Mouse (Mus musculus): ENCODE results near the gene Rad23a. TPM values are rescaled to one million over a fixed set of nuclear protein-coding genes. Genes with fewer than 3 reads are reported as not detected.

Rad23a gene
- total and polyA plus RNA-seq, 3 experiments, result 62.6 to 155 TPM; not detected in 1

DNA sequence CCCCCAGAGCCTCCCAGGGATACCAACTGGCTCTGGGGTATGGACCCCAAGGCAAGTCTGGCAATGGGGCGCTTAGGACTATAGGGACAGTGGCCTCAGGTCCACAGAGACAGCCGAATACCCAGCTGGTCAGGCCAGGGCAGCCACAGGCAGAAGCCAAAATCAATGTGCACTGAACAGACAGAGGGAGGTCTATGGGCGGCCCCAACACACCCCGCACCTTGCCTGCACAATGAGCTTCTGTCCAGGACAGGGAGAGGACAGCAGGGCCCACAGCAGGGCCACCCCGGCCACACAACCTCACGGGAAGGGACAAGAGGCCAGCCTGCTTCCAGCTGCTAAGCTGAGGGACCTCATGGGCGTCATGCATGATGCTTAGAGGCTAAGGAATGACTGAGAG, 46.0 kb downstream of the Rad23a start:
- TF ChIP-seq POLR2AphosphoS5 (IDR thresholded peaks at IDR 0.05; ENCODE audit: borderline replicate concordance, low read depth, low read length), result no peak
- no peak for TF ChIP-seq MAFK (IDR thresholded peaks at IDR 0.05; ENCODE audit: borderline replicate concordance, low read depth, low read length)
- no peak for TF ChIP-seq SMC3 (IDR thresholded peaks at IDR 0.05; ENCODE audit: low read depth, low read length)
- TF ChIP-seq ZNF384 (IDR thresholded peaks at IDR 0.05; ENCODE audit: low read depth, low read length), result no peak
- no peak for TF ChIP-seq GABPA (IDR thresholded peaks at IDR 0.05; ENCODE audit: low read depth, low read length)
- no peak for TF ChIP-seq MYC (IDR thresholded peaks at IDR 0.05; ENCODE audit: low read depth, low read length)
- no peak for TF ChIP-seq GATA1 (IDR thresholded peaks at IDR 0.05; ENCODE audit: low read depth, low read length)
- no peak for TF ChIP-seq ZKSCAN1 (IDR thresholded peaks at IDR 0.05; ENCODE audit: low read depth, low read length)
- TF ChIP-seq HCFC1 (IDR thresholded peaks at IDR 0.05; ENCODE audit: low read depth, low read length), result no peak
- no peak for TF ChIP-seq POLR2A (IDR thresholded peaks at IDR 0.05; ENCODE audit: control insufficient read depth in 1 of 2, insufficient read depth in 1 of 2, low read depth in 1 of 2, low read length in 2 of 2, poor library complexity in 1 of 2)
- TF ChIP-seq RCOR1 (IDR thresholded peaks at IDR 0.05; ENCODE audit: low read depth, low read length), result no peak
- no peak for TF ChIP-seq POLR2AphosphoS2 (IDR thresholded peaks at IDR 0.05; ENCODE audit: low read length)
- no peak for TF ChIP-seq E2F4 (IDR thresholded peaks at IDR 0.05; ENCODE audit: borderline replicate concordance, low read depth, low read length)
- TF ChIP-seq TBP (IDR thresholded peaks at IDR 0.05; ENCODE audit: low read depth, low read length), result no peak
- TF ChIP-seq ELF1 (IDR thresholded peaks at IDR 0.05; ENCODE audit: low read depth, low read length), result no peak
- no peak for TF ChIP-seq MYB (IDR thresholded peaks at IDR 0.05; ENCODE audit: low read depth, low read length)
- TF ChIP-seq USF2 (IDR thresholded peaks at IDR 0.05; ENCODE audit: borderline replicate concordance in 1 of 2, insufficient read depth in 1 of 2, low read depth in 1 of 2, low read length in 2 of 2), result no peak
- TF ChIP-seq NELFE (IDR thresholded peaks at IDR 0.05; ENCODE audit: low read depth, low read length), result no peak
- no peak for TF ChIP-seq TCF12 (IDR thresholded peaks at IDR 0.05; ENCODE audit: low read depth, low read length)
- TF ChIP-seq ZMIZ1 (IDR thresholded peaks at IDR 0.05; ENCODE audit: low read depth, low read length), result no peak
- Histone ChIP-seq H3K9me3 (replicated peaks; ENCODE audit: insufficient read depth, low read length) (no peaks in the 10 kb centered on the region), H3K4me3 (ENCODE audit: control insufficient read depth in 1 of 2, insufficient read depth in 1 of 2, low read depth in 2 of 2, low read length in 2 of 2) (no peak overlapping the region), H3K36me3 (ENCODE audit: control insufficient read depth in 1 of 2, insufficient read depth in 2 of 2, low read length in 2 of 2) (no peaks in the 10 kb centered on the region; a peak in 1 of 4 replicates), H3K27me3 (ENCODE audit: control insufficient read depth in 1 of 2, insufficient read depth in 2 of 2, low read length in 2 of 2) (no peaks in the 10 kb centered on the region), H3K79me2 (ENCODE audit: control insufficient read depth, insufficient read depth, low read length, poor library complexity) (peaks cover 56% of the 10 kb centered on the region), H3K27ac (ENCODE audit: control insufficient read depth, low read depth, low read length) (no peak overlapping the region), H3K4me1 (ENCODE audit: control insufficient read depth in 1 of 2, insufficient read depth in 2 of 2, low read length in 2 of 2) (peaks cover 0 to 7% of the 10 kb centered on the region in 2 experiments; a peak in 2 of 4 replicates), H3K9ac (ENCODE audit: control insufficient read depth, low read depth, low read length, poor library complexity, severe bottlenecking) (no peak overlapping the region)
- DNase-seq (ENCODE audit: low read depth, low spot score), result no peak

DNA sequence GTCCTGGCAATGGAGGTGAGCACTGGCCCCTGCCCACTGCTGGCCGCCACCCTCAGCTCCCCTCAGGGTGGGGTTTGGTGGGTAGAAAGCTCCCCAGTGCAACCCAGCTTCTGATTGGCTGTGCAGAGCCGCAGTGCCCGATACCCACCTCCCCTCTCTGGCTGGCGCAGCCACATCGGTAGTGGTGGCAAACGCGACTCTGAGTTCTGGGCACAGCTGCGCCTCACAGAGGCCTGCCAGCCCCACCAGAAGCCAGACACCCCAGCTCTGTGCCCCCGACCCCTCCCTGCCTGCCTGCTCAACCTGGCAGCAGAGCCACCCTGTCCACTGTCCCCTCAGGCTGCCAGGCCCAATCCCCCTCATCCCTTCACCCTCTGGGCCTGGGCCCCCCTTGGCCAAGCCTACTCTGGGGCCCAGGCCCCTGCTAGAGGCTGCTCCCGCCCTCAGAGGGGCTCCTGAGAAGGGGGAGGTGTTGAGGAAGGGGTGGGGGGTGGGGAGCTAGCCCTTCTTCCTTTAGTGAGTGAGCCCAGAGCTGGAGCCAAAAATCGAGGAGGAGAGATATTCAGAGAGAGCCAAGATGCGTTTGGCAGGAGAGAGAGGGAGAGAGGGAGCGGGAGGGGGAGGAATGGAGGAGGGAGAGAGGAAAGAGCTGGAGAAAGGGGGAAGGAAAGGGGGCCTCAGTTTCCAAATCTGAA, 46.5 kb downstream of the Rad23a start:
- no peaks in the 10 kb centered on the region for H3K9me3 ChIP-seq (replicated peaks; ENCODE audit: insufficient read depth, low read length)
- H3K4me1 ChIP-seq (ENCODE audit: control insufficient read depth in 1 of 2, insufficient read depth in 2 of 2, low read length in 2 of 2), result peaks cover 0 to 7% of the 10 kb centered on the region in 2 experiments; a peak in 2 of 4 replicates
- H3K9ac ChIP-seq (ENCODE audit: control insufficient read depth, low read depth, low read length, poor library complexity, severe bottlenecking), result no peak overlapping the region
- H3K27ac ChIP-seq (ENCODE audit: control insufficient read depth, low read depth, low read length), result no peak overlapping the region
- TF ChIP-seq ZNF384 (IDR thresholded peaks at IDR 0.05; ENCODE audit: low read depth, low read length) (no peak), MAZ (IDR thresholded peaks at IDR 0.05; ENCODE audit: low read depth, low read length) (no peak), BHLHE40 (IDR thresholded peaks at IDR 0.05; ENCODE audit: borderline replicate concordance, low read depth, low read length) (no peak), USF1 (IDR thresholded peaks at IDR 0.05; ENCODE audit: low read depth, low read length) (no peak), ETS1 (IDR thresholded peaks at IDR 0.05; ENCODE audit: low read depth, low read length) (no peak), MAX (IDR thresholded peaks at IDR 0.05; ENCODE audit: low read length) (no peak), HCFC1 (IDR thresholded peaks at IDR 0.05; ENCODE audit: low read depth, low read length) (no peak), ZKSCAN1 (IDR thresholded peaks at IDR 0.05; ENCODE audit: low read depth, low read length) (no peak), TAL1 (IDR thresholded peaks at IDR 0.05; ENCODE audit: low read length) (no peak), GABPA (IDR thresholded peaks at IDR 0.05; ENCODE audit: low read depth, low read length) (no peak), MAFK (IDR thresholded peaks at IDR 0.05; ENCODE audit: borderline replicate concordance, low read depth, low read length) (no peak), SIN3A (IDR thresholded peaks at IDR 0.05; ENCODE audit: low read length) (no peak)
- no peaks in the 10 kb centered on the region for H3K27me3 ChIP-seq (ENCODE audit: control insufficient read depth in 1 of 2, insufficient read depth in 2 of 2, low read length in 2 of 2)
- peaks cover 52% of the 10 kb centered on the region for H3K79me2 ChIP-seq (ENCODE audit: control insufficient read depth, insufficient read depth, low read length, poor library complexity)
- H3K4me3 ChIP-seq (ENCODE audit: control insufficient read depth in 1 of 2, insufficient read depth in 1 of 2, low read depth in 2 of 2, low read length in 2 of 2), result no peak overlapping the region
- DNase-seq (ENCODE audit: low read depth, low spot score), result no peak
- H3K36me3 ChIP-seq (ENCODE audit: control insufficient read depth in 1 of 2, insufficient read depth in 2 of 2, low read length in 2 of 2), result no peaks in the 10 kb centered on the region; a peak in 1 of 4 replicates
